Mouse (Mus musculus): Measurements from ENCODE around the gene Eapp. TPM values are rescaled to one million over a fixed set of nuclear protein-coding genes. Genes with fewer than 3 reads are reported as not detected.
A peak's percentile ranks its signal among the peaks of the same experiment; 100 is the strongest.

The Eapp gene
- polyA plus RNA-seq, 1 experiment from 2014 or later: 45.7 TPM

DNA sequence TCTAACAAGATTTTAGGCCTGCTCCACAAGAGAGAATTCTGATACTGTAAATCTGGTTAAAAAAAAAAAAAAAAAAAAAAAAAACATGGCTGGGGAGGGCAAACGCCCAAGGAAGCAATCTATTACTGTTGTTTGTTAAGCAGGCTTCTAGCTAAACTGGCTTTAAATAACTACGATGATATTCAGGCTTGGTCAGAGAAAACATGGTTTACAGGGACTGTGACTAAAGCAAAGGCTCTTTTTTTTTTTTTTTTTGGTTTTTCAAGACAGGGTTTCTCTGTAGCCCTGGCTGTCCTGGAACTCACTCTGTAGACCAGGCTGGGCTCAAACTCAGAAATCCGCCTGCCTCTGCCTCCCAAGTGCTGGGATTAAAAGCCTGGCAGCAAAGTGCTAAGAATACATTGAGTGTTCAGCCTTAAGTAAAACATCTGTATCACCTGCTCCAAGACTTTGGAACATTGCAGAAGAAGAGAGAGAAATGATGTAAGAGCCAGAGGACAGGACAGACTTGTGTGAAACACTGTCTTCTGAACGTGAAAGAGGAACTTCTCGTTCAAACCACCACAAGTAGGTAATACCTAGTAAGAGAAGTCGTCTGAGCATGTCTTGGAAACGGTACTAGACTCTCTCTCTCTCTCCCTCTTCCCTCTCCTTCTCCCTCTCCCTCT, 37.1 kb downstream of the Eapp start:
- Histone ChIP-seq H3K4me2 (ENCODE audit: low read depth, low read length) (no peak overlapping the region), H3K27me3 (ENCODE audit: control insufficient read depth, insufficient read depth, low read length) (no peaks in the 10 kb centered on the region), H3K9ac (ENCODE audit: low read length) (no peak overlapping the region), H3K4me1 (ENCODE audit: control insufficient read depth, insufficient read depth, low read length) (peaks cover 18% of the 10 kb centered on the region), H3K9me3 (replicated peaks; ENCODE audit: control insufficient read depth, low read length) (no peaks in the 10 kb centered on the region), H3K4me3 (ENCODE audit: low read length) (no peak overlapping the region), H3K36me3 (ENCODE audit: control insufficient read depth, insufficient read depth) (no peaks in the 10 kb centered on the region), H3K27ac (ENCODE audit: low read length) (no peak overlapping the region)
- WGBS: 63% methylated on average over 7 of the region's 7 CpGs
- no peak for ATAC-seq (replicated peaks; ENCODE audit: extremely low read depth, insufficient read depth, low FRiP score)

GRCm38 (mm10) chr12:54657951-54658350, 37.7 kb downstream of the Eapp start:
- no peak for ATAC-seq (replicated peaks; ENCODE audit: extremely low read depth, insufficient read depth, low FRiP score)
- Histone ChIP-seq H3K4me1 (ENCODE audit: control insufficient read depth, insufficient read depth, low read length) (peaks cover 20% of the 10 kb centered on the region), H3K9ac (ENCODE audit: low read length) (no peak overlapping the region), H3K9me3 (replicated peaks; ENCODE audit: control insufficient read depth, low read length) (no peaks in the 10 kb centered on the region), H3K27me3 (ENCODE audit: control insufficient read depth, insufficient read depth, low read length) (no peaks in the 10 kb centered on the region), H3K36me3 (ENCODE audit: control insufficient read depth, insufficient read depth) (no peaks in the 10 kb centered on the region), H3K4me2 (ENCODE audit: low read depth, low read length) (no peak overlapping the region), H3K27ac (ENCODE audit: low read length) (no peak overlapping the region), H3K4me3 (ENCODE audit: low read length) (no peak overlapping the region)
- WGBS: 87% methylated on average over 5 of the region's 5 CpGs

GRCm38 (mm10) chr12:54657226-54657625, 38.5 kb downstream of the Eapp start:
- H3K27ac ChIP-seq (ENCODE audit: low read length): no peak overlapping the region
- H3K9ac ChIP-seq (ENCODE audit: low read length): no peak overlapping the region
- WGBS: 62% methylated on average over 2 of the region's 2 CpGs

GRCm38 (mm10) chr12:54656396-54657171, 39.1 kb downstream of the Eapp start, which contains the start of gene Sptssa:
Gene Sptssa, minus strand, starts transcription at chr12:54656573.
- Histone ChIP-seq H3K4me1 (ENCODE audit: control insufficient read depth, insufficient read depth, low read length) (peaks cover 28% of the 10 kb centered on the region), H3K4me2 (ENCODE audit: low read depth, low read length) (peak within 1 kb of the TSS; percentile 95), H3K36me3 (ENCODE audit: control insufficient read depth, insufficient read depth) (no peaks in the 10 kb centered on the region), H3K4me3 (ENCODE audit: low read length) (peak within 1 kb of the TSS; percentile 82), H3K27me3 (ENCODE audit: control insufficient read depth, insufficient read depth, low read length) (no peaks in the 10 kb centered on the region), H3K9ac (ENCODE audit: low read length) (peak within 1 kb of the TSS; percentile 85), H3K9me3 (replicated peaks; ENCODE audit: control insufficient read depth, low read length) (no peaks in the 10 kb centered on the region), H3K27ac (ENCODE audit: low read length) (peak within 1 kb of the TSS; percentile 91)
- 7% methylated on average over 53 of the region's 53 CpGs for WGBS
- ATAC-seq (replicated peaks; ENCODE audit: extremely low read depth, insufficient read depth, low FRiP score): peak; percentile 99

More at GRCm38 (mm10) chr12:54657226-54657625, 38.5 kb downstream of the Eapp start:
- Histone ChIP-seq H3K27me3 (ENCODE audit: control insufficient read depth, insufficient read depth, low read length) (no peaks in the 10 kb centered on the region), H3K9me3 (replicated peaks; ENCODE audit: control insufficient read depth, low read length) (no peaks in the 10 kb centered on the region), H3K4me2 (ENCODE audit: low read depth, low read length) (peak overlapping the region; percentile 95), H3K4me1 (ENCODE audit: control insufficient read depth, insufficient read depth, low read length) (peaks cover 26% of the 10 kb centered on the region), H3K4me3 (ENCODE audit: low read length) (no peak overlapping the region; the same call in 1 of the 2 replicates), H3K36me3 (ENCODE audit: control insufficient read depth, insufficient read depth) (no peaks in the 10 kb centered on the region)
- no peak for ATAC-seq (replicated peaks; ENCODE audit: extremely low read depth, insufficient read depth, low FRiP score)

DNA sequence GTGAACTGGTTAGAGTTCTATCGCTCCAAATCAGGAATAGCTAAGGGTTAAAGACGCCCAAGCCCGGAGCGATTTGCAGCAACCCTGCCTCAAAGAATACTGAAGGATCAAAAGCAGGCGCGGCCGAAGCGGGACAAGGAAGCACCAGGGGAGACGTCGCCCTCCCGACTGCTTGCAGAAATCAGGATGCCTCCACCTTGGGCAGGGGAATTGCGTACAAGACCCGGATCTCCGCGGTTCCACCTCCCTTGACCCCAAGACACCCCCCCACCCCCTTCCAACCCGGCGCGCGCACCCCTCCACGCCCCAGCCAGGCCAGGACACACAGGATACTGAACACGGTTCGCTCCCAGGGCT, 39.7 kb downstream of the Eapp start:
- Histone ChIP-seq H3K27me3 (ENCODE audit: control insufficient read depth, insufficient read depth, low read length) (no peaks in the 10 kb centered on the region), H3K9ac (ENCODE audit: low read length) (peak overlapping the region; percentile 85), H3K9me3 (replicated peaks; ENCODE audit: control insufficient read depth, low read length) (no peaks in the 10 kb centered on the region), H3K4me1 (ENCODE audit: control insufficient read depth, insufficient read depth, low read length) (peaks cover 28% of the 10 kb centered on the region), H3K4me3 (ENCODE audit: low read length) (peak overlapping the region; percentile 82), H3K36me3 (ENCODE audit: control insufficient read depth, insufficient read depth) (no peaks in the 10 kb centered on the region), H3K27ac (ENCODE audit: low read length) (peak overlapping the region; percentile 91), H3K4me2 (ENCODE audit: low read depth, low read length) (peak overlapping the region; percentile 95)
- under 1% methylated on average over 22 of the region's 22 CpGs for WGBS
- ATAC-seq (replicated peaks; ENCODE audit: extremely low read depth, insufficient read depth, low FRiP score): peak; percentile 25

- Histone ChIP-seq H3K9me3 (replicated peaks; ENCODE audit: control insufficient read depth, low read length) (no peaks in the 10 kb centered on the region), H3K4me3 (ENCODE audit: low read length) (peak overlapping the region; percentile 82), H3K36me3 (ENCODE audit: control insufficient read depth, insufficient read depth) (no peaks in the 10 kb centered on the region), H3K4me2 (ENCODE audit: low read depth, low read length) (peak overlapping the region; percentile 95), H3K27me3 (ENCODE audit: control insufficient read depth, insufficient read depth, low read length) (no peaks in the 10 kb centered on the region), H3K9ac (ENCODE audit: low read length) (peak overlapping the region; percentile 85), H3K4me1 (ENCODE audit: control insufficient read depth, insufficient read depth, low read length) (peaks cover 28% of the 10 kb centered on the region), H3K27ac (ENCODE audit: low read length) (peak overlapping the region; percentile 91)
- no peak for ATAC-seq (replicated peaks; ENCODE audit: extremely low read depth, insufficient read depth, low FRiP score)
- WGBS: 17% methylated on average over 16 of the region's 16 CpGs
These were observed 40.2 kb downstream of the Eapp start for GRCm38 (mm10) chr12:54655292-54656038.

DNA sequence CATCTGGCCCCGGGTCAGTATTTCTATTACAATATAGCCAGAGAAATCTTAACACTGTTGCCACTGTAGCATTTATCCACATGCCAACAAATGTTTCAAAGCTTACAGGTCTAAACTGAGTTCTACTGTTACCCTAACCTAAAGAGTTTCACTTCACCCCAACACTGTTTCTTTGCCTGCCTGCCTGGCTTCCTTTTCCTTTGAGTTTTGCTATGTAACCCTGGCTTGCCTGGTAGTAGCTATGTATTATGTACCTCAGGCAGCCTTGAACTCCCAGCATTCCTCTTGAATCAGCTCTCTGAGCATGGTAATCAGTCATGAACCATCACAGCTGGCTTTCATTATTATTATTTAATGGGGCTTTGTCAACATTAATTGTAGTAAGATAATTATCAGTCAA, 41.0 kb downstream of the Eapp start:
- Histone ChIP-seq H3K36me3 (ENCODE audit: control insufficient read depth, insufficient read depth) (no peaks in the 10 kb centered on the region), H3K4me2 (ENCODE audit: low read depth, low read length) (peak overlapping the region; percentile 95), H3K4me1 (ENCODE audit: control insufficient read depth, insufficient read depth, low read length) (peaks cover 28% of the 10 kb centered on the region), H3K9me3 (replicated peaks; ENCODE audit: control insufficient read depth, low read length) (no peaks in the 10 kb centered on the region), H3K27me3 (ENCODE audit: control insufficient read depth, insufficient read depth, low read length) (no peaks in the 10 kb centered on the region), H3K4me3 (ENCODE audit: low read length) (peak overlapping the region; percentile 82; the same call in 1 of the 2 replicates), H3K27ac (ENCODE audit: low read length) (no peak overlapping the region), H3K9ac (ENCODE audit: low read length) (0 out of 2 replicates have a peak overlapping the region, but pooled peaks have one; percentile 50)
- WGBS: 71% methylated on average over 1 of the region's 1 CpGs
- ATAC-seq (replicated peaks; ENCODE audit: extremely low read depth, insufficient read depth, low FRiP score): no peak

DNA sequence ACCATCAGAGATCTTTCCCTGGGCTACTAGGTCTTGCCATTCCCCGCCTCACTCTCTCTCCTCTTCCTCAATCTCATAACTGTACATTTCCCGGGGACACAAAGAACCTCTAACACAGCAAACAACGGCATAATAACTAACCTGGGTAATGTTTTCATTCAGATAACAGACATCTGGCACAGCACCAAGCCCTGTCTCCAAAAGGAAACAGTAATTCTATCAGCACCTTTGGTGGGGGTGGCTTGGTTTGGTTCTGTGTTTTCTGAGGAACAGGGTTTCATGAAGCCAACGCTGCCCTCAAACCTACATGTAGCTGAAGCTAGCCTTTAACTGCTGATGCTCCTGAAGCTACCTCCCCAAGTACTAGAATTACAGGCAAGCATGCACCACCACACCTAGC, 41.6 kb downstream of the Eapp start:
- Histone ChIP-seq H3K4me3 (ENCODE audit: low read length) (no peak overlapping the region), H3K9ac (ENCODE audit: low read length) (no peak overlapping the region), H3K27me3 (ENCODE audit: control insufficient read depth, insufficient read depth, low read length) (no peaks in the 10 kb centered on the region), H3K36me3 (ENCODE audit: control insufficient read depth, insufficient read depth) (no peaks in the 10 kb centered on the region), H3K27ac (ENCODE audit: low read length) (no peak overlapping the region), H3K4me1 (ENCODE audit: control insufficient read depth, insufficient read depth, low read length) (peaks cover 28% of the 10 kb centered on the region), H3K9me3 (replicated peaks; ENCODE audit: control insufficient read depth, low read length) (no peaks in the 10 kb centered on the region), H3K4me2 (ENCODE audit: low read depth, low read length) (peak overlapping the region; percentile 95; the same call in 1 of the 2 replicates)
- 26% methylated on average over 4 of the region's 4 CpGs for WGBS
- no peak for ATAC-seq (replicated peaks; ENCODE audit: extremely low read depth, insufficient read depth, low FRiP score)
